Mouse (Mus musculus): ENCODE results near the gene Glipr1. TPM values are rescaled to one million over a fixed set of nuclear protein-coding genes. Genes with fewer than 3 reads are reported as not detected.
"Not testable (repeated sequence)": the region's sequence is repeated elsewhere in the genome, so short reads cannot be mapped to it uniquely, and the experiment has no call there.

The Glipr1 gene
- total and polyA plus RNA-seq, 2 experiments from 2014 or later, result 1.7 to 7.6 TPM

- no peak for ATAC-seq (ENCODE audit: insufficient read depth, low read depth)
- 59% methylated on average over 2 of the region's 2 CpGs for WGBS
- H3K27ac ChIP-seq (ENCODE audit: low read depth), result no peak overlapping the region
- H3K4me1 ChIP-seq (ENCODE audit: control insufficient read depth, insufficient read depth), result no peaks in the 10 kb centered on the region
- DNase-seq (ENCODE audit: low spot score), result no peak
- H3K4me2 ChIP-seq (ENCODE audit: low read depth, low read length), result no peak overlapping the region
- no peak overlapping the region for H3K9ac ChIP-seq (replicated peaks; ENCODE audit: low read depth, low read length)
- H3K4me3 ChIP-seq (ENCODE audit: low read depth, low read length), result no peak overlapping the region
- H3K36me3 ChIP-seq (replicated peaks; ENCODE audit: control insufficient read depth, insufficient read depth, low read length), result no peaks in the 10 kb centered on the region
- H3K27me3 ChIP-seq (ENCODE audit: control insufficient read depth, insufficient read depth, low read length), result no peaks in the 10 kb centered on the region
- no peaks in the 10 kb centered on the region for H3K9me3 ChIP-seq (replicated peaks; ENCODE audit: control insufficient read depth, low read length)
- no peak for TF ChIP-seq CTCF (IDR thresholded peaks at IDR 0.05; ENCODE audit: low read depth)
- no peak for TF ChIP-seq EP300 (IDR thresholded peaks at IDR 0.05; ENCODE audit: low read depth)
Measured at GRCm38 (mm10) chr10:112023585-112023984, 21.2 kb upstream of the Glipr1 start.

DNA sequence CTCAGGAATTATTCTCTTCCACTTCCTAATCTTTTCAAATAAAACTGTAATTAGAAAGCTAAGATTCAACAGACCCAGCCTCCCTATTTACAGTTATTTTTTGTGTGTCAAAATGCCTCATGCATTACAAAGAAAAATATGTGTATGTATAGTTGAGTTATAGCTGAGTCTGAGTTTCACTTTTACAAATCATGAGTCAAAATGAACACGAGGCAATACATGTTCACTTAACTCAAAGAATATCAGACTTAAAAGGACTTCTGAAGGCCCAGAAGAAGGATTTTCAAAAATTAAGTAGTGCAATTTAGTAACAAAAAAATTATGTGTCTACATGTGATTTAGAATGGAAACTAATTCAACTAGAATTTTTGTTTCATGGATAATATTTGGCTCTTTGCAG, 7.1 kb upstream of the Glipr1 start:
- not testable (repeated sequence) for H3K9ac ChIP-seq (replicated peaks; ENCODE audit: low read depth, low read length); ATAC-seq (ENCODE audit: insufficient read depth, low read depth); H3K27me3 ChIP-seq (ENCODE audit: control insufficient read depth, insufficient read depth, low read length); H3K4me1 ChIP-seq (ENCODE audit: control insufficient read depth, insufficient read depth); H3K36me3 ChIP-seq (replicated peaks; ENCODE audit: control insufficient read depth, insufficient read depth, low read length); H3K4me3 ChIP-seq (ENCODE audit: low read depth, low read length); H3K4me2 ChIP-seq (ENCODE audit: low read depth, low read length); H3K27ac ChIP-seq (ENCODE audit: low read depth); DNase-seq (ENCODE audit: low spot score); H3K9me3 ChIP-seq (replicated peaks; ENCODE audit: control insufficient read depth, low read length)
- WGBS, result 60% methylated on average over 1 of the region's 1 CpGs

- no peaks in the 10 kb centered on the region for H3K9me3 ChIP-seq (replicated peaks; ENCODE audit: control insufficient read depth, low read length)
- no peaks in the 10 kb centered on the region for H3K4me1 ChIP-seq (ENCODE audit: control insufficient read depth, insufficient read depth)
- no peak for DNase-seq (ENCODE audit: low spot score)
- no peak overlapping the region for H3K9ac ChIP-seq (replicated peaks; ENCODE audit: low read depth, low read length)
- ATAC-seq (ENCODE audit: insufficient read depth, low read depth), result no peak
- H3K4me2 ChIP-seq (ENCODE audit: low read depth, low read length), result no peak overlapping the region
- H3K4me3 ChIP-seq (ENCODE audit: low read depth, low read length), result no peak overlapping the region
- no peaks in the 10 kb centered on the region for H3K27me3 ChIP-seq (ENCODE audit: control insufficient read depth, insufficient read depth, low read length)
- H3K36me3 ChIP-seq (replicated peaks; ENCODE audit: control insufficient read depth, insufficient read depth, low read length), result no peaks in the 10 kb centered on the region
- 76% methylated on average over 9 of the region's 9 CpGs for WGBS
- no peak overlapping the region for H3K27ac ChIP-seq (ENCODE audit: low read depth)
- TF ChIP-seq EP300 (IDR thresholded peaks at IDR 0.05; ENCODE audit: low read depth) (no peak), CTCF (IDR thresholded peaks at IDR 0.05; ENCODE audit: low read depth) (no peak)
Measured at GRCm38 (mm10) chr10:112001756-112002520, 493 bp downstream of the Glipr1 start.

DNA sequence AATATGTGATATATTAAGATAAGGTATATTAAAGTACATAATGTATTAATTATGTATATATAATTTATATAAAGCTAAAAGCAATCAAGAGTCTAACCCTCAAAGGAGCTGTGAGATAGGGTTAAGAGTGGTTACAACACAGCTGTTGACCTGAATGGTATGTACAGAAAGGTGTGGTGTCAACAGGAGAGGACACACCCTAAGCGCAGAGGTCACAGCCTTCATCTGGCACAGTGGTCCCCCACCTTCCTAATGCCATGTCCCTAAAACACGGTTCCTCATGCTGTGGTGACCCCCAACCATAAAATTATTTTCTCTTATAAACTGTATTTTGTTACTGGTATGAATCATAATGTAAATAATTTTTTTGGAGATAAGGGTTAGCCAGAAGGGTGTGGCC, 1.1 kb downstream of the Glipr1 start:
- H3K27ac ChIP-seq (ENCODE audit: low read depth), result no peak overlapping the region
- ATAC-seq (ENCODE audit: insufficient read depth, low read depth) (no peak), DNase-seq (ENCODE audit: low spot score) (no peak)
- no peak overlapping the region for H3K4me2 ChIP-seq (ENCODE audit: low read depth, low read length)
- no peak overlapping the region for H3K4me3 ChIP-seq (ENCODE audit: low read depth, low read length)
- H3K9me3 ChIP-seq (replicated peaks; ENCODE audit: control insufficient read depth, low read length), result no peaks in the 10 kb centered on the region
- TF ChIP-seq CTCF (IDR thresholded peaks at IDR 0.05; ENCODE audit: low read depth) (no peak), EP300 (IDR thresholded peaks at IDR 0.05; ENCODE audit: low read depth) (no peak)
- H3K9ac ChIP-seq (replicated peaks; ENCODE audit: low read depth, low read length), result no peak overlapping the region
- WGBS, result 80% methylated on average over 2 of the region's 2 CpGs
- H3K27me3 ChIP-seq (ENCODE audit: control insufficient read depth, insufficient read depth, low read length), result no peaks in the 10 kb centered on the region
- no peaks in the 10 kb centered on the region for H3K4me1 ChIP-seq (ENCODE audit: control insufficient read depth, insufficient read depth)
- H3K36me3 ChIP-seq (replicated peaks; ENCODE audit: control insufficient read depth, insufficient read depth, low read length), result no peaks in the 10 kb centered on the region

DNA sequence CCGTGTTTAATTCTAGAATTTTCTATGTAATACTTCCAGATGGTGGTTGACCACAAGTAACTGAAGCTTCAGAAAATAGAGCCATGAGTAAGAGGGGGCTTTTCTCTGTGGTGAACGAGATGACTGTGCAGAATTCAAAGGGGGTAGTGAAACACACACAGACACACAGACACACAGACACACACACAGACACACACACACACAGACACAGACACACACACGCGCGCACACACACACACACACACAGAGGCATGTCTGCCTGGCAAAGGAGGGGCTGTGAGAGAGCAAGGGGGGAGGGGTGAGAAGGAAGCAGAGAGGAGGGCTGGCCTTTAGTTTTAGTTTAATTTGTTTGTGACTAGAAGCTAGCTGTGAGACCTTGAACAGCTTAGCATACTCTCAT, 1.9 kb downstream of the Glipr1 start:
- WGBS, result 73% methylated on average over 5 of the region's 5 CpGs
- Histone ChIP-seq H3K36me3 (replicated peaks; ENCODE audit: control insufficient read depth, insufficient read depth, low read length) (no peaks in the 10 kb centered on the region), H3K9me3 (replicated peaks; ENCODE audit: control insufficient read depth, low read length) (no peaks in the 10 kb centered on the region), H3K27me3 (ENCODE audit: control insufficient read depth, insufficient read depth, low read length) (no peaks in the 10 kb centered on the region), H3K4me2 (ENCODE audit: low read depth, low read length) (no peak overlapping the region), H3K27ac (ENCODE audit: low read depth) (no peak overlapping the region), H3K9ac (replicated peaks; ENCODE audit: low read depth, low read length) (no peak overlapping the region), H3K4me3 (ENCODE audit: low read depth, low read length) (no peak overlapping the region), H3K4me1 (ENCODE audit: control insufficient read depth, insufficient read depth) (no peaks in the 10 kb centered on the region)
- no peak for TF ChIP-seq EP300 (IDR thresholded peaks at IDR 0.05; ENCODE audit: low read depth)
- no peak for TF ChIP-seq CTCF (IDR thresholded peaks at IDR 0.05; ENCODE audit: low read depth)
- ATAC-seq (ENCODE audit: insufficient read depth, low read depth) (no peak), DNase-seq (ENCODE audit: low spot score) (no peak)

DNA sequence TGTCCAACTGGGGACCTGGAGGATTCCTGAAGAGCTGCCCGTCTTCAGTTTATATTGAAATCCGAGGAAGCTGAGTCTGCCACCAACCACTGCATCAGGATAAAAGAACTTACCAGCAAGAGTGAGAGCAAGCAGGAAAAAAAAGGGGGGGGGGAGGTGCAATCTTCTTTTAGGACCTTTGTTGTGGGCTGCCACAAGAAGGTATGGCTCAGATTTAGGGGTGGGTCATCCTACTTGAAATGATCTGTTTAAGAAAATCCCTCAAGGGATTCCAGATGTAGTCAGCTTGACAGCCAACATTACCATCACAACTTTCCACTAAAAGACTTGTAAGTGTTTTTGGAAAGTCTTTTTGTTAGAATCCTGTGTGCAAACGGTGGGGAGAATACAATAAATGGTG, 2.7 kb downstream of the Glipr1 start:
- Histone ChIP-seq H3K36me3 (replicated peaks; ENCODE audit: control insufficient read depth, insufficient read depth, low read length) (no peaks in the 10 kb centered on the region), H3K27ac (ENCODE audit: low read depth) (no peak overlapping the region), H3K4me3 (ENCODE audit: low read depth, low read length) (no peak overlapping the region), H3K4me2 (ENCODE audit: low read depth, low read length) (no peak overlapping the region), H3K9ac (replicated peaks; ENCODE audit: low read depth, low read length) (no peak overlapping the region), H3K9me3 (replicated peaks; ENCODE audit: control insufficient read depth, low read length) (no peaks in the 10 kb centered on the region), H3K4me1 (ENCODE audit: control insufficient read depth, insufficient read depth) (no peaks in the 10 kb centered on the region), H3K27me3 (ENCODE audit: control insufficient read depth, insufficient read depth, low read length) (no peaks in the 10 kb centered on the region)
- TF ChIP-seq CTCF (IDR thresholded peaks at IDR 0.05; ENCODE audit: low read depth) (no peak), EP300 (IDR thresholded peaks at IDR 0.05; ENCODE audit: low read depth) (no peak)
- DNase-seq (ENCODE audit: low spot score), result no peak
- WGBS, result 56% methylated on average over 3 of the region's 3 CpGs
- no peak for ATAC-seq (ENCODE audit: insufficient read depth, low read depth)
